Mouse (Mus musculus): ENCODE results near the gene Gm15107. TPM values are rescaled to one million over a fixed set of nuclear protein-coding genes. Genes with fewer than 3 reads are reported as not detected.
"Not testable (repeated sequence)": the region's sequence is repeated elsewhere in the genome, so short reads cannot be mapped to it uniquely, and the experiment has no call there.

The Gm15107 gene
- not detected in 2 replicates for polyA plus RNA-seq (2015; fragmentation: Nextera tagmentation; extraction: Ambion mirVana)

DNA sequence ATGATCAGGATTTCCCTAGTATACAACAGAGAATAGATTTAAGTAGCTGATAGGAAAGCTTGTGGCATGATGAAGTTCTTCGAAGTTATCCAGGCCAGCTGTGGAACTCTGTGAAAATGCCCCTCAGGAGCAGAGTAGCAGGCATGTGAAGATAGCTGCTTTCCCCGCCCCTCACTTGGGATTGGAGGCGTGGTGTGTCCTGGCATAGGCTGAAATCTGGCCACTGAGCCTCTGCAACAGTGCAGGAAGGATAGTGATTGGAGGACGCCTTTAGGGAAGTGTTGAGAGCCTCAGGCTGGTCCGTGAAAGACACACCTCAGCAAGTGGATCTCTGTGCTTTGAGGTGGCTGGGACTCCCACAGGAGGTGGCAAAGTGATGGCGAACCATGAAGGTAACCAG, at the start of gene Gm15107:
TSS of gene Gm15107 (plus strand) at position 301 of the 400 bp plus-strand sequence.
- H3K9ac ChIP-seq; ATAC-seq (ENCODE audit: low FRiP score, low read depth); H3K36me3 ChIP-seq; H3K27me3 ChIP-seq; H3K27ac ChIP-seq (replicated peaks); H3K4me1 ChIP-seq (replicated peaks); H3K9me3 ChIP-seq; H3K4me2 ChIP-seq; H3K4me3 ChIP-seq: not testable (repeated sequence)
- 100% methylated on average over 1 of the region's 6 CpGs for WGBS

Other genes starting within 250 kb of the Gm15107 start
- not detected in 2 replicates for gene Gm15080, start 187.7 kb upstream of the Gm15107 start, polyA plus RNA-seq (2015; fragmentation: Nextera tagmentation; extraction: Ambion mirVana)